Mouse (Mus musculus) spleen, adult 12 weeks (tissue): Measurements from ENCODE around the gene Kcnh5.

Experiments
- DNase-seq: peaks from one replicate; pipeline ENCODE4 v3.0.0; 2022; ENCODE audit warnings: low spot score

The Kcnh5 gene

DNA sequence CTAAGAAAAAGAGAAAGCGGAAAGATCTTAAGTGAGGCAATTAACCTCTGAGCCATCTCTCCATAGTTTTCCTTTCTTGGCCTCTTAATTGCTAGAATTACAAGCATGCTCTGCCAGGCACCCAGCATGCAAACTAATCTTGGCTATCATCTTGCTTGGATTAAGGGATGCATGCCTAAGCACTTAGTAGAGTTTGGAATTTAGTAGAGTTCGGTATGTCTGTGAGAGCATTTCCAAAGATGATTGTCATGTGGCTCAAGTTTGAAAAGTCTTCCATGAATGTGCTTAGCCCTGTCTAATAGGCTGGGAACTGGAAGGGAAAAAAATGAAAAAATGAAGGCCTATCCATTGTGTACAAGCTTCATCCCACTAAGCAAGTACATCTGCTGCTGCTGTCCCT lies 224.5 kb downstream of the Kcnh5 start:
- DNase-seq, result no peak

DNA sequence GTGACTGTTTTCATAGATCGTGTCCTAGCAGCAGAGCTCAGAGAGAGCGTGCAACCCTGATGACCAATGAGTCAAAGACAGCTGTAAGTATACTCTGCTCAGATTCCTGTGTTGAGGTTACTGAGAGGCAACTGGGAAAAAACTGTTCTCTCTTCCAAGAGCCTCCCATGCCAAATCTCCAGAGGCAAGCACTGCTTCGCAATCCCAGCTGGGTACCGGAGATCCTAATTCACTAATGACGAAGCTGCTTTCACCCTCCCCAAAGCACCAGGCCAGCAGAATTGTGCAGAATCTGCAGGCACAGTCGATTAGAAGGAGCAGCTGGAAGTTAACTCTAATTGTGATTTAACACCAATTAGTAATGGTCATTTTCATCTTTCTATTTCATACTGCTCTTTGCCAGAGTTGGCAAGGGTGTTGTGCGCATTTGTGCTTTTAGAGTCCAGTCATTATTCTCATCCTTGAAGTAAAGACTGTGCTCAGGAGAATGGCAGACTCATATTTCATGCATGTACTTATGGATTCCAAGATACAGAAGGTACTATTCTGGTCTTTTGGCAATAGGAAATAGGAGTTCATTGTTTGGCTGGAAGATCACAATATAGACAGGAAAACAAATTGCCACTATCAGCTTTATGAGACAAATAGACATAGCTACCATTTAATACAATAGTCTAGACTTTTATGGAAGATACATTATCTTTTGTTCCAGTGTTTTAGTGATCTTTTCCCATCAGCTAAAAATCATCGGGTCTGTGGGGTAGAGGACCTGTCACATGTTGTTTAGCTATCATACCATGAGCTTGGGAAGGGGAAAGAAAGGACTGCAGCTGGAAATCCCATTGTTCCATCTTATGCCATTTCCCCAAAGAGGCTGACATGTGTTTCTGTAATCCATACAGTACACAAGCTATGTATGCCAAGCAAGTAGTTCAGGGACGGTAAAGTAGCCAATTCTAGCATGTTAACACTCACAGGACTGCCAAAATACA lies 225.7 kb downstream of the Kcnh5 start:
- DNase-seq, result no peak

DNA sequence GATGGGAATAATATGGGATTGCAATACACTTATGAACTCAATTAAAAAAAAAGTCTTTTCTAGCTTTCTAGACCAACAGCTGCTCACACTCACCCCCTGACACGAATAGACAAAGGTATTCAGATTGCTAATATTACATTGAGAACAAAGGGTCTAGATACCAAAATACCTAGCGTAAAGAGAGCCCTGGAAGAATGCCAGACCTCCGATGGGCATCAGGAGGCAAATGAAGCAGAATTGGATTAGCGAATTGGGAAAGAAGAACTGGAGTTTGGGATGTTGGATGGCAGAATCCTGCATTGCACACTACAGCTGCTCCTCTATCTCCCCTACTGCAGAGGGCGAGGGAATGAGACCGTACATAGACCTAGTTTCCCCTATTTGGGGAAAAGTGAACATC lies 275.8 kb downstream of the Kcnh5 start:
- no peak for DNase-seq

DNA sequence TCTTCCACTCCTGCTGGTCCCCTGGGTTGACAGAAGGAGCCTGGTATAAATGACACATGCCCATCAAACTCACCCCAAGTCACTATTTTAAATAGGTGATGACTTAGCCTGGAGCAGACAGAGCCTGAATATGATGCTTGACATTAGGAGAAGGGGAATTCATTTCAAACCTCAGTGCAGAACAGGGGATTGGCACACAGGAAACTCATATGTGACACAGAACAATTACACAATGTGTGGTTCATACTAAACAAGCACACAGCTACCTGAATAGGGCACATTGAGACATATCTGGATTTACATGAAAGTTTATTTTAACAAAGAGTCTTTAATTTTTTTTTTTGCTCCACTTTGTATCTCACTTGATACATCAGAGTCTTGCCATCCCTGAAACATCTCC lies 276.4 kb downstream of the Kcnh5 start:
- DNase-seq, result no peak

DNA sequence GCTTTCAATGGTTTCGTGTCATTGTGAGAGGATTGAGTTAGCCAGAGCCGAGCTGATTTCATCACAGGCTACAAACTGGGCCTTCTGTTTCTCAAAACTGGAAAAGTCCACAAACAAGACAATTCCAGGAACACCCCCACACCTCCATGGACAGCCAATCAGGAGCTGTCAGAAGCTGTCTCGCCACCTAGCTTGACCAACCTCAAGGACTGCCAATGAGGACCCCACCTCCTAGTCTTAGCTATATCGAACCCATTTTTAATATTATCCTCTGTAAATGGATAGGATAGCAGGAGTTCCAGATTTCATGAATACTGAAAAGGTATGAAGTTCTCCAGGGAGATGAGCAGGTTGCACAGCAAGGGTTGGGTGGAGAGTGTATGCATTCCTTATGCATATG lies 278.1 kb downstream of the Kcnh5 start:
- no peak for DNase-seq

DNA sequence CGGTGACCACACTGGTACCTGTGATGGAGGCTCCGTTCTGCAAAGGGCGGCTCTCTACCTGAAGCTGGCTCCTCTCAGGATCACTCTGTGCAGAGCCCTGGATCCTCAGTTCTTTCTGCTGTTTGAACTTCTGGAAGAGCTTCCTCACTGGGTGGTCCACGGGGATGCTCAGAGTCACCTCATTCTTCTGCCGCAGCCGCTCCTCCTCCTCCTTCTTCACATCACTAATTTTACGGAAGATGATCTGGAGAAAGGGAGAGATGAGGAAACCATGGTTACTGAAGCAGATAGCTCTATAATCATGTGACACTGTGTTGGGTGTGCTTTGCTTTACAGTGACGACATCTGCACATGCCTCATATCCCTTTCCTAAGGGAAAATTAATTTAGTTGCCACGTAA lies 278.9 kb downstream of the Kcnh5 start:
- DNase-seq, result no peak

DNA sequence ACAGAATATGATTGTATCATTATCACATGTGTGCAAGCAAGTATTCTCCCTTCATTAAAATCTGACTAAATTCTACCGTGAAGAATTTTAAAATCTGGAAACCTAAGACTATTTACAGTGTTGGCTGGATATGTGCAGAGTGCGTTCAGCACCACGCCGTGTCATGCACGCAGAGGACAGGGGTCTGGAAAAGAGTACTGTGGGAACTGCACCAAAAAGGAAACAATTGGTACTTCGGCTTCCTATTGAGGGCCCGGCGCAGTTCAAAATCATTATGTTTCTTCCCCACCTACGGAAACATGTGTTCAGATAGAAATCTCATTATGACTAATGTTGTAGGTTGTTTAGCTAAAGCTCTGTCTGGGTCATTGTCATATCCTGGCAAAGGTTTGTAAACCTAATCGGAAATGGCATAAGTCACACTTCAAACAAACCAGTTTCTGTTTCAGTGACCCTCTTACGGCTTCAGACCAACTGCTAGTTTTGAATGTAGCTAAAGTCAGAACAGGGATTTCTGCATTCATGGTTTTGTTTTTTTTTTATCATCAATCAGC lies 282.2 kb downstream of the Kcnh5 start:
- no peak for DNase-seq

DNA sequence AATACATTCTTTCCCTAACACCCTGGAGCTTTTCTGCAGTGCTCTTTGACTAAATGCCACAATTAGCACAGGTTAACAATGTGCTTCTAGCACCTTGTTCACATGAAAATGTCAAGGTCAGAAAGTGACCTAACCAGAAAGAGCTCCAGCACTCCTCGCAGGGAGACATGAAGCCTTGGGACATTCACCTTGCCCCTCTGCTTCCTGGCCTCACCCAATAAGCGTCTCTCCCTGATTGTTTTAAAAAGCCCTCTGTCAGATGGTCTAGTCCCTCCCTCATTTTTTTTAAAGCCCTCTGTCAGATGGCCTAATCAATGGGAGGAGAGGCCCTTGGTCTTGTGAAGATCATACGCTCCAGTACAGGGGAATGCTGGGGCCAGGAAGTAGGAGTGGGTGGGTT lies 287.7 kb downstream of the Kcnh5 start:
- DNase-seq, result no peak

DNA sequence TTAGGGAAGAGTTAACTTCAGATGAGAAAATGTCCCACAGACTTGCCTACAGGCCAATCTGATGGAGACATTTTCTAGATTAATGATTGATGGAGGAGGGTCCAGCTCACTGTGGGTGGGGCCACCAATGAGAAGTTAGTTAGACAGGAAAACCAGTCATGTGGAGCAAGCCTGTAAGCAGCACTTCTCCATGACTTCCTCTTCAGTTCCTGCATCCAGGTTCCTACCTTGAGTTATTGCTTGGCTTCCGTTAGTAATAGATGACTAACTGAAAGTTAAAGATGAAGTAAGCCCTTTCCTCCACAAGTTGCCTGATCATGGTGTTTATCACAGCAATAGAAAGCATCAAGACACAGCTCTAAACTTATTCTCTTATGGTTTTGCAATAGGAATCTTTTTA lies 290.1 kb downstream of the Kcnh5 start:
- DNase-seq, result no peak

DNA sequence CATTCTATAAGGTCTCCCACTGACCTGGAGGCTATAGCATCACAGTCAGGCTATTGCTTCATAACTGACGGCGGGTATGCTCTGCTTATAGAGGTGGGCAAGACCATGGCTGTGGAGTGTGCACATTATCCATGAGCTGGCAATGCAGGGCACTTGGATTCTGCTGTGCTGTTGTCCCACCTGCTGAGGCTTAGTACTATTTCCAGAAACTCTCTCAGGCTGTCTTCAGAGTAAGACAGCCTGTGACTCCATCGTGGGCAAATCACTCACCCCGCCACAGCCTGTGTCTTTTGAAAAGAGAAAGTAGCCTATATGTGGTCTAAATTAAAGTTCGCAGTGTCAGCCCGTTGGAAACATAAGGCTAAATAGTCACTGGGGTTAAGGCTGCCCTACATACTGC lies 295.8 kb downstream of the Kcnh5 start:
- DNase-seq, result no peak

DNA sequence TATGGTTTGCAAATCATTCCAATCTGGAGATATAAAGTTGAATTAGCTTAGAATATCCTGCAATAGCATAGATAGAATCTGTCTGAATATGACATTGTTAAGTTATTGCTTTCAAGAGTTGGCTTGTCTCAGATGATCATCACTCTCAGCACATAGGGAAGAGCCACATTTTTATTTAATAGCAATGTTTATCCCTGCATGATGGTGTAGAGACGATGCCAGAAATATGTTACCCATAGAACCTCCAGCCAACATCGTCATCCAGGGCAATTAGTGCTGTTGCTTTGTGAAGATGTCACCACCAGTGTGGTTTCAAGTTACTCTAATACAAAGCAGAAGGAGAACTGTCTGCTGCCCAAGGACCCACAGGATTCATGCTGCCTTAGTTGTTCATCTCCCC lies 321.5 kb downstream of the Kcnh5 start:
- DNase-seq, result no peak

DNA sequence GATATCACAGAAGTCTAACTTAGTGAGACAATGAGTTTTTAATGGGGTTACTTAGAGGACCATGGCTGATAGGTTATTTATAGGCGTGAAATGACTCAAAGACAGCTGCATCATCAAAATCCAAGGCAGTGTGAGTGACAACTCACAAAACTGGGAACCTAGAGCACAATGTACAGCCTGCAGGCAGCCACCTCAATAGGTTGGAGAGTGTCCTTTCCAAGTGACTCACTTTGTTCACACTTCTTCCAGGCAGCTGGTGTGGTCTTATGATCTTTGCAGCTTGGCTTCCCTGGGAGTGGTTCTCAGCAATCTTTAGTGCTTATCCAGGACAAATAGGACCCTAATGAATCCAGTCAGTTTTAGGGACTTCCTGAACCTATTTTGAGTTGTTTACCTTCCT lies 322.9 kb downstream of the Kcnh5 start:
- no peak for DNase-seq

DNA sequence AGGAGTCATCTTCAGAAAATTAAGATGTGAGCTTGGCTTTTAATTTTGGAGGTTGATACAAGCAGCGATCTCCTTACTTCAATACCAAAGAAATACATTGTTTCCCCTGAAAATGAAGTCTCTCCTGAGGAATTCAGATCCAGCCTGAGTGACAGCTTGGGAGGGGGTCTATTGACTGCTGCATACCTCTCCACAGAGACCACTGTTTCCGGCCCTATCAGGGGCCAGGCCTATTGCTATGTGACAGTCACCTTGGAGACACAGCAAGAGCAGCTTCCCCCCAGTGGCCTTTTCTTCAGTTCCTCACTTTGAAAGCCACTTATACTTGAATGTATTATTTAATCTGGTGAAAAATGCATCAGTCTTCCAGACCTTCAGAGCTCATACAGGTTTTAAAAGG lies 326.8 kb downstream of the Kcnh5 start:
- no peak for DNase-seq

DNA sequence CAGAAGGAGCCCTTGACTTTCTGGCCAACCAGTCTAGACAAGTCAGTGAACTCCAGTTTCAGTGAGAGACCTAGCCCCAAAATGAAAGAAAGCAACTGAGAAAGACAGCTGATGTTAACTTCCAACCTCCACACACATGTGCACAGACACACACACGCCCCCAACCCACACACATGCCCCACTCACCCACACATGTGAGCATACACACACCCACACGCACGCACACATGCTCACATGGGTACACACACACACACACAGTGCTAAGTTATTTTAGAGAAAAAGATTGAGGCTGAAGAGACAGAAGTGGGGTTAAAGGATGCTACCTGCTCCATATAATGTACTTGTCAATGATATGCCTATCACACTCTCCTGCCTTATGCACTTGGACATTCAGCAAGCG lies 327.2 kb downstream of the Kcnh5 start:
- DNase-seq, result no peak

DNA sequence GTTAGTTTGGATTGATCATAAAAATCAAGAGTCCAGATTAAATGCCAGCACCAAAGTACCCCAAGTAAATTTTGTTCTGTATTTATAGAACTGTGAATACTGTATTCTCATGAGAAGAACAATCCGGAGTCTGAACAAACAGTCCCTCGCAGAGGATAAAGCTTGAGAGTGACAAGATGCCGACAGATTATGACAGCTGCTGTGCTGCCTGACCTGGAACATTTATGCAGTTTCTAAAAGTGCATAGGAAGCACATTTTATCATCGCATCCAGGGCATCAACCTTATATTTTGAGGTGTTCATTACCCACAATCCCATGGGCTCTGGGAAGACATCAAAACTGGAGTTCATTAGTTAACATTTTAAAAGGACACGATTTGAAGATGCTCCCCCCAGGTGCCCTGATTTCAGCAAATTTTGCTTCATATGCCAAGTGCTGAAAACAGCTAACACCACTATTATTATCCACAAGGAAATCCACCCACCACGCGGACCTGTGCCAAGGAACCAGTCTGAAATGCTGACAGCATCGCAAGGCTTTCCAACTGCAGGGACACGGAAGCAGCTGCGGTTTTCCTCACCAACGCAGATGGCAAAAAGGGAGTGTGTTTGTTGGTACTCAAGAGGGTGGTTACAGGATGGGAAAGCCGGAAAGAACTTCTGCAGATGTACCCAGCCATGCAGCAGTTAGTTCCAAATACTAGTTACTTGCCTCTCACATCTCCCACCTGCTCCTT lies 328.4 kb downstream of the Kcnh5 start:
- DNase-seq, result no peak
